Mouse (Mus musculus): ENCODE measurements around the gene Gramd1b. TPM values are rescaled to one million over a fixed set of nuclear protein-coding genes. Genes with fewer than 3 reads are reported as not detected.
"Not testable (repeated sequence)": the region's sequence is repeated elsewhere in the genome, so short reads cannot be mapped to it uniquely, and the experiment has no call there.

The Gramd1b gene
- polyA plus RNA-seq, 1 experiment from 2014 or later = 4.2 TPM

GRCm38 (mm10) chr9:40504886-40505285 is 26.3 kb downstream of the Gramd1b start:
- no peaks in the 10 kb centered on the region for H3K36me3 ChIP-seq (ENCODE audit: control insufficient read depth, insufficient read depth, low read length)
- H3K27me3 ChIP-seq (ENCODE audit: control insufficient read depth, insufficient read depth, low read depth, low read length) = no peaks in the 10 kb centered on the region
- H3K4me1 ChIP-seq (replicated peaks; ENCODE audit: control insufficient read depth, insufficient read depth, low read length) = no peaks in the 10 kb centered on the region
- no peak overlapping the region for H3K4me3 ChIP-seq (ENCODE audit: low read length)
- no peak overlapping the region for H3K27ac ChIP-seq (ENCODE audit: low read length)
- H3K9me3 ChIP-seq (ENCODE audit: control insufficient read depth, low read length) = no peaks in the 10 kb centered on the region
- no peak overlapping the region for H3K4me2 ChIP-seq (ENCODE audit: low read depth, low read length)
- H3K9ac ChIP-seq (ENCODE audit: low read length) = no peak overlapping the region
- ATAC-seq (ENCODE audit: low read depth) = no peak
- 73% methylated on average over 5 of the region's 5 CpGs for WGBS

GRCm38 (mm10) chr9:40500691-40501090 is 30.5 kb downstream of the Gramd1b start:
- Histone ChIP-seq H3K9ac (ENCODE audit: low read length) (no peak overlapping the region), H3K27me3 (ENCODE audit: control insufficient read depth, insufficient read depth, low read depth, low read length) (no peaks in the 10 kb centered on the region), H3K4me2 (ENCODE audit: low read depth, low read length) (no peak overlapping the region), H3K4me1 (replicated peaks; ENCODE audit: control insufficient read depth, insufficient read depth, low read length) (no peaks in the 10 kb centered on the region), H3K27ac (ENCODE audit: low read length) (no peak overlapping the region), H3K4me3 (ENCODE audit: low read length) (no peak overlapping the region), H3K36me3 (ENCODE audit: control insufficient read depth, insufficient read depth, low read length) (no peaks in the 10 kb centered on the region), H3K9me3 (ENCODE audit: control insufficient read depth, low read length) (no peaks in the 10 kb centered on the region)
- ATAC-seq (ENCODE audit: low read depth) = no peak

DNA sequence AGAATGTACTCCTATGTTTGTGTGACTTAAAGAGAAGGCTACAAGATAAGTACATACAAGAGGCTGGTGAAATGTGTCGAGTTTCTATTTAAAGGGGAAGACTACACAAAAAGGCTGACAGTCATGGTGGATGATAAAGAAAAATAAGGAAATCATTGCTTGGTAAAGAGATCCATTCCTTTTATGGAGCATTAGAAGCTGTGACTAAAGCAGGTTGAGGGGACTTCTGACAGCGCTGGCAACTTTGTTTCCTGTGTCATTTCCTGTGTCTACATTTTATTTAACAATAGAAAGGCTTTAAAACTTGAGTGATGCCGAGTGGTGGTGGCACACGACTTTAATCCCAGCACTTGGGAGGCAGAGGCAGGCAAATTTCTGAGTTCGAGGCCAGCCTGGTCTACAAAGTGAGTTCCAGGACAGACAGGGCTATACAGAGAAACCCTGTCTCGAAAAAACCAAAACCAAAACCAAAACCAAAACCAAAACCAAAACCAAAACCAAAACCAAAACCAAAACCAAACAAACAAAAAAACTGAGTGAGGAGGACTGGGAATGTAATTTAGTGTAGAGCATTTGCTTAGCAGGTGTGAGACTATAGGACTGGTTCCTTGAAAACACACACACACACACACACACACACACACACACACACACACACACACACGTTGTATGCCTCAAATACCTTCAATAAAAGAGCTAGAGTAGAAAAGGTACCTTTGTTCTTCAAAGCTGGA is 48.7 kb downstream of the Gramd1b start:
- ATAC-seq (ENCODE audit: low read depth); H3K9ac ChIP-seq (ENCODE audit: low read length); H3K27me3 ChIP-seq (ENCODE audit: control insufficient read depth, insufficient read depth, low read depth, low read length); H3K4me2 ChIP-seq (ENCODE audit: low read depth, low read length); H3K36me3 ChIP-seq (ENCODE audit: control insufficient read depth, insufficient read depth, low read length); H3K4me1 ChIP-seq (replicated peaks; ENCODE audit: control insufficient read depth, insufficient read depth, low read length); H3K9me3 ChIP-seq (ENCODE audit: control insufficient read depth, low read length); H3K27ac ChIP-seq (ENCODE audit: low read length); H3K4me3 ChIP-seq (ENCODE audit: low read length): not testable (repeated sequence)
- WGBS = 56% methylated on average over 7 of the region's 7 CpGs

GRCm38 (mm10) chr9:40481271-40481670 is 49.9 kb downstream of the Gramd1b start:
- WGBS = 55% methylated on average over 3 of the region's 3 CpGs
- Histone ChIP-seq H3K27ac (ENCODE audit: low read length) (no peak overlapping the region), H3K4me3 (ENCODE audit: low read length) (no peak overlapping the region), H3K9me3 (ENCODE audit: control insufficient read depth, low read length) (no peaks in the 10 kb centered on the region), H3K4me2 (ENCODE audit: low read depth, low read length) (no peak overlapping the region), H3K9ac (ENCODE audit: low read length) (no peak overlapping the region), H3K27me3 (ENCODE audit: control insufficient read depth, insufficient read depth, low read depth, low read length) (no peaks in the 10 kb centered on the region), H3K4me1 (replicated peaks; ENCODE audit: control insufficient read depth, insufficient read depth, low read length) (no peaks in the 10 kb centered on the region), H3K36me3 (ENCODE audit: control insufficient read depth, insufficient read depth, low read length) (no peaks in the 10 kb centered on the region)
- ATAC-seq (ENCODE audit: low read depth) = no peak

GRCm38 (mm10) chr9:40479333-40479732 is 51.9 kb downstream of the Gramd1b start:
- no peak overlapping the region for H3K27ac ChIP-seq (ENCODE audit: low read length)
- 0 out of 2 replicates have a peak, but pooled peaks have one; percentile 51 for ATAC-seq (ENCODE audit: low read depth)

GRCm38 (mm10) chr9:40478146-40478900 is 52.9 kb downstream of the Gramd1b start:
- H3K36me3 ChIP-seq (ENCODE audit: control insufficient read depth, insufficient read depth, low read length) = no peaks in the 10 kb centered on the region
- H3K27me3 ChIP-seq (ENCODE audit: control insufficient read depth, insufficient read depth, low read depth, low read length) = no peaks in the 10 kb centered on the region
- no peak overlapping the region for H3K27ac ChIP-seq (ENCODE audit: low read length)
- no peak for ATAC-seq (ENCODE audit: low read depth)
- no peak overlapping the region for H3K4me3 ChIP-seq (ENCODE audit: low read length)
- no peaks in the 10 kb centered on the region for H3K9me3 ChIP-seq (ENCODE audit: control insufficient read depth, low read length)
- no peaks in the 10 kb centered on the region for H3K4me1 ChIP-seq (replicated peaks; ENCODE audit: control insufficient read depth, insufficient read depth, low read length)
- H3K9ac ChIP-seq (ENCODE audit: low read length) = no peak overlapping the region
- 60% methylated on average over 9 of the region's 9 CpGs for WGBS
- no peak overlapping the region for H3K4me2 ChIP-seq (ENCODE audit: low read depth, low read length)

More at GRCm38 (mm10) chr9:40479333-40479732, 51.9 kb downstream of the Gramd1b start:
- whole genome bisulfite sequencing = 44% methylated on average over 4 of the region's 4 CpGs
- H3K27me3 ChIP-seq (ENCODE audit: control insufficient read depth, insufficient read depth, low read depth, low read length) = no peaks in the 10 kb centered on the region
- H3K4me2 ChIP-seq (ENCODE audit: low read depth, low read length) = no peak overlapping the region
- no peaks in the 10 kb centered on the region for H3K36me3 ChIP-seq (ENCODE audit: control insufficient read depth, insufficient read depth, low read length)
- H3K9me3 ChIP-seq (ENCODE audit: control insufficient read depth, low read length) = no peaks in the 10 kb centered on the region
- H3K4me1 ChIP-seq (replicated peaks; ENCODE audit: control insufficient read depth, insufficient read depth, low read length) = no peaks in the 10 kb centered on the region
- H3K9ac ChIP-seq (ENCODE audit: low read length) = no peak overlapping the region
- no peak overlapping the region for H3K4me3 ChIP-seq (ENCODE audit: low read length)

- 76% methylated on average over 2 of the region's 2 CpGs for WGBS
- ATAC-seq (ENCODE audit: low read depth) = no peak
- H3K27ac ChIP-seq (ENCODE audit: low read length) = no peak overlapping the region
- H3K4me2 ChIP-seq (ENCODE audit: low read depth, low read length) = no peak overlapping the region
- H3K9me3 ChIP-seq (ENCODE audit: control insufficient read depth, low read length) = no peaks in the 10 kb centered on the region
- no peaks in the 10 kb centered on the region for H3K27me3 ChIP-seq (ENCODE audit: control insufficient read depth, insufficient read depth, low read depth, low read length)
- H3K4me1 ChIP-seq (replicated peaks; ENCODE audit: control insufficient read depth, insufficient read depth, low read length) = no peaks in the 10 kb centered on the region
- H3K4me3 ChIP-seq (ENCODE audit: low read length) = no peak overlapping the region
- no peak overlapping the region for H3K9ac ChIP-seq (ENCODE audit: low read length)
- no peaks in the 10 kb centered on the region for H3K36me3 ChIP-seq (ENCODE audit: control insufficient read depth, insufficient read depth, low read length)
Measured at GRCm38 (mm10) chr9:40477611-40478010, 53.6 kb downstream of the Gramd1b start.

GRCm38 (mm10) chr9:40476098-40476497 is 55.1 kb downstream of the Gramd1b start:
- 81% methylated on average over 11 of the region's 11 CpGs for WGBS
- H3K4me2 ChIP-seq (ENCODE audit: low read depth, low read length) = no peak overlapping the region
- no peak overlapping the region for H3K4me3 ChIP-seq (ENCODE audit: low read length)
- no peaks in the 10 kb centered on the region for H3K27me3 ChIP-seq (ENCODE audit: control insufficient read depth, insufficient read depth, low read depth, low read length)
- ATAC-seq (ENCODE audit: low read depth) = no peak
- H3K9ac ChIP-seq (ENCODE audit: low read length) = no peak overlapping the region
- H3K36me3 ChIP-seq (ENCODE audit: control insufficient read depth, insufficient read depth, low read length) = no peaks in the 10 kb centered on the region
- no peaks in the 10 kb centered on the region for H3K4me1 ChIP-seq (replicated peaks; ENCODE audit: control insufficient read depth, insufficient read depth, low read length)
- H3K9me3 ChIP-seq (ENCODE audit: control insufficient read depth, low read length) = no peaks in the 10 kb centered on the region
- H3K27ac ChIP-seq (ENCODE audit: low read length) = no peak overlapping the region

- Histone ChIP-seq H3K36me3 (ENCODE audit: control insufficient read depth, insufficient read depth, low read length) (no peaks in the 10 kb centered on the region), H3K27me3 (ENCODE audit: control insufficient read depth, insufficient read depth, low read depth, low read length) (no peaks in the 10 kb centered on the region), H3K4me1 (replicated peaks; ENCODE audit: control insufficient read depth, insufficient read depth, low read length) (no peaks in the 10 kb centered on the region), H3K4me3 (ENCODE audit: low read length) (no peak overlapping the region), H3K4me2 (ENCODE audit: low read depth, low read length) (no peak overlapping the region), H3K9me3 (ENCODE audit: control insufficient read depth, low read length) (no peaks in the 10 kb centered on the region), H3K9ac (ENCODE audit: low read length) (no peak overlapping the region), H3K27ac (ENCODE audit: low read length) (no peak overlapping the region)
- no peak for ATAC-seq (ENCODE audit: low read depth)
- 85% methylated on average over 9 of the region's 9 CpGs for WGBS
Measured at GRCm38 (mm10) chr9:40472961-40473510, 58.1 kb downstream of the Gramd1b start.

Data from lung, embryonic 16.5 days (tissue).